Mouse (Mus musculus): ENCODE measurements around the gene Ctnnbip1. TPM values are rescaled to one million over a fixed set of nuclear protein-coding genes. Genes with fewer than 3 reads are reported as not detected.

Ctnnbip1 gene
- total RNA-seq, 2 experiments from 2014 or later, result 40.3 to 41.9 TPM

DNA sequence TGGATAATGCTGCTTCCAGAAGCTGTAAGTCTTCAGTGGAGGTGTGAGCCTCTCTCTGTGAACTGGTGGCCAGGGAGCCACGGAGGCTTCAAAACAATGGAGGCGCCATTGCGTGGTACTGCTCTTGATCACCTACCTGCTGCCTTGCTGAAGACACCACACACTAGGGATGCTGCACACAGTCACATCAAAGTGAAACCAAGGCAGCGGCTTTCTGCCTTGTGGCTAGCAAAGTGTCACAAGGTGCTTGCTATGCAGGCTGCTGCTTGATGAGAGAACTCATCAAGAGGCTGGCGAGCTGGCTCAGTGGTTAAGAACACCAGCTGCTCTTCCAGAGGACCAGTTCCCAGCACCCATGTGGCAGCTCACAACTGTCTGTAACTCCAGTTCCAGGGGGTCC lies 2.3 kb upstream of the Ctnnbip1 start:
- intact Hi-C loops (cut with DNase I), result no loop called here

DNA sequence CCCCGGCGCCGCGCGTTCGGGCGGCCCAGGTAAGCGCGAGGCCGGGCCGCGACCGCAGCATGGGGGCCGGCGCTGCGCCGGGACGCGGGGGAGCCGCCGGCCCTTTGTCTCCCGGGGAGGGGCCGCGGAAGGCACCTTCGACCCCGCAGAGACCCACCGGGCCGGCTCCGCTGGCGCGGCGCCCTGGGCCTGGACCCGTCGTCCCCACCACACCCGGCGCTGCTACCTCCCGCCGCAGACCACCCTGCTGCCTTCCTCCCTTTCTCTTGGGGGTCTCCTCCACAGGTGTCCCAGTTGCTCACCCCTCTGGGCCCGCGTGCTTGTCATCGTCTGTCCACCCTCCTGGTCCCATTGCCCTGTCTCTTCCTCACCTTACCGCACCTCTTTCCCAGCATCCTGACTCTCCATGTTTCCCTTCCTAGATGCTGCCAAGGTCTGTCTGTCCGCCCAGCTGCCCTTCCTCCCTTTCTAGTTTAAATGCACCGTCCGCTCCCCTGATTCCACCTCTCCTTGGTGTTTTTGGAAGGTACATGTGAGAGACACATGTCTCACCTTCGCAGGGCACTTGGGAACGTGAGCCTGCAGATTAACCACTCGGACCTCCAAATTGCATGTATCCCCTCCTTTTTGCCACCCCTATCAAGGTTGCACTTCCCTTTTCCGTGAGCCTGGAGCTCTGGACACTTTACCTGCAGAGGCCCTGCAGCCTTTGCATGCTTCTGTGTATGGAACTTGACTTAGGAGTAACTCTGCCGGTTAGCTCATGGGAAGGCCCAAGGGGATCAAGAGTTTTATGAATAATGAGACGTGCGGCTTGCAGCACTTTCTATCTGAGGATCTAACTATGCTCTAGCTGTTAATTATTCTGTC lies 550 bp downstream of the Ctnnbip1 start:
- intact Hi-C loops (cut with DNase I), result no loop called here
- DNase-seq (ENCODE audit: low spot score in 2 of 2), result no peak

More for the DNA sequence above, 2.3 kb upstream of the Ctnnbip1 start:
- DNase-seq (ENCODE audit: low spot score in 2 of 2), result no peak

DNA sequence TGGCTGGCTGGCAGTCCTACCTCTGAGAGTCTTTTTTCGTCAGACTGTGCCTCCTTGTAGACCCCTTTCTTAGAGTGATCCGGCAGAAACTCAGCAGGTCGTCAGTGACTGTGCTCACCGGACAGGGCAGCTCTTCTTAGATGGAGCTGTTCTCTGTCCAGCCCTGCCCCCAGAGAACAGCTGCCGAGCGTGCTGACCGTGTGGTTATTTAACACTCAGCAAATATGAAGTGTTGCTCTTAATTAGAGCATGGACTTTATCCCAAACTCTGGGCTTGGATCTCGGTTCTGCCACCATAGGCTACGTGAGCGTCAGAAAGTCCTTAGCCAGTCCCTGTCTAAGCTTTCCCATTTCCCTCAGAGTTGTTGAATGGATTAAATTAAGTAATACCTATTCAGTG lies 3.2 kb downstream of the Ctnnbip1 start:
- no peak for DNase-seq (ENCODE audit: low spot score in 2 of 2)
- intact Hi-C loops (cut with DNase I), result no loop called here

DNA sequence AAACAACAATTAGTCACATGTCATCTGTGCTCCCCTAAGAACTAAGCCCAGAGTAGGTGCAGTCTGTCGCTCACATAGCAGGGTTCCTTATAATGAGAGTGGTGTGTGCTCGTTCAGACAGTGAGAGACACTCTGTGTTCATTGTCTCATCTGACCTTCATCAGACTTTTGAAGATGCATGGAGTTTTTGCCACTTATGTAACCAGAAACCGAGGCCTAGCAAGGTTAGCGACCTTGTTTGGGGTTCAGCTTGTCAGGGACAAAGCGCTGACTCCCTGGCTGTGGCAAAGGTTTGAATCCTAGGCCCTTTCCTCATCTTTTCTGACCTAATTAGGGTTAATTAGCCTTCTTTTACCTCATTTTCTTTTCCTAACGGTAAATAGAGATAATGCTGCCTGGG lies 5.9 kb downstream of the Ctnnbip1 start:
- intact Hi-C loops (cut with DNase I), result no loop called here

DNA sequence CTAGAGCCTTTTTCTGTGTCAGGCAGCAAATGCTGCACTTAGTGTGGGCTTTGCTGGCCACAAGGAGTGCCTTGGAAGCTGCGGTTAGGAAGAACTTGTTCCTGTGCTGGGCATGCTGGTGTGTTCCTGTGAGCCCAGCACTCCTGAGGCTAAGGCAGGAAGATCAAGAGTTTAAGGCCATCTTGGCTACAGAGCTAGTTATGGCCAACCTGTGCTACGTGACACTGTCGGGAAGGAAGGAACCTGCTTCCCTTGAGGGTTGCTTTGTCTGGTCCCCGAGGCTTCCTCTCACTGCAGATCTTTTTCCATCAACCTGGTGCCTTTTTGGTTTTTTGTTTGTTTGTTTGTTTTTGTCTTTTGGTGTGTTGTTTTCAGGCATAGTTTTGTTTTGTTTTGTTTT lies 7.1 kb downstream of the Ctnnbip1 start:
- intact Hi-C loops (cut with DNase I), result no loop called here

More for the DNA sequence above, 5.9 kb downstream of the Ctnnbip1 start:
- no peak for DNase-seq (ENCODE audit: low spot score in 2 of 2)

DNA sequence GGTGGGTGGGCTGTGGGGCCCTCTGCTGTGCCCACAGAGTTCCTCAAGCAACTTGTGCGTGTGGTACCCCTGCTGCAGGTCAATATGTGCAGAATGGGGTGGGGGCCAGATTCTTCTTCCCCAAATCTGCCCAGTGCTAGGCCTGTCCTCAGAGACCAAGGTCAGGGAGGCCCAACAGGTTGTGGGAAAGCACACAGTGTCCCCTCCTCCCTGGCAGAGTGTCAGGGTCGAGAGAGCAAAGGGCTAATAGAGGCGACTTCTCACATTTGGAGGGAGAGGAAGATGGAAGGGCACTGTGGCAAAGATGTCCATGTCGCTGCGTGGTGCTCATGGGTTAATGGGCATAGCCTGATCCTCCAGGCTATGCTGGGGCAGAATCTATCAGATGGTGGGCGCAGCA lies 7.8 kb downstream of the Ctnnbip1 start:
- DNase-seq (ENCODE audit: low spot score in 2 of 2), result no peak
- intact Hi-C loops (cut with DNase I), result no loop called here

More for the DNA sequence above, 7.1 kb downstream of the Ctnnbip1 start:
- no peak for DNase-seq (ENCODE audit: low spot score in 2 of 2)

DNA sequence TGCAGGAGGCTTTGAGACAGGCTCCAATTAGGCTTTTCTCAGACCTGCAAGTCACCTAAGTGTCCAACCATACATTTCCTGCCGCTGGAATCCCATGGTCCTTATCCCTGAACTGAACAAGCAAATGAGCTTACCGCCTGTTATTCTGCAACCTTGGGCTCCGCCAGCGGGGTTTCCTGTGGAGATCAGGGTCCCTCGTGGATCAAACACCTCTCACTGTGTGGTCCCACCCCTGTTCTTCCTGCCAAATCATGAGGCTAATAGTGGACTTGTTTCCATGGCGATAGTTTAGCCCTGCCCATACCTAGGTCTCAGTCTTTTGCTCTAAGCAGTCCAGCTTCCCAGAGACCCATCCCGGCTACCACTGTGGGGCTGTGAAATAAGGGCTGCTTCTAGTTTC lies 8.3 kb downstream of the Ctnnbip1 start:
- intact Hi-C loops (cut with DNase I), result no loop called here
- DNase-seq (ENCODE audit: low spot score in 2 of 2), result no peak

DNA sequence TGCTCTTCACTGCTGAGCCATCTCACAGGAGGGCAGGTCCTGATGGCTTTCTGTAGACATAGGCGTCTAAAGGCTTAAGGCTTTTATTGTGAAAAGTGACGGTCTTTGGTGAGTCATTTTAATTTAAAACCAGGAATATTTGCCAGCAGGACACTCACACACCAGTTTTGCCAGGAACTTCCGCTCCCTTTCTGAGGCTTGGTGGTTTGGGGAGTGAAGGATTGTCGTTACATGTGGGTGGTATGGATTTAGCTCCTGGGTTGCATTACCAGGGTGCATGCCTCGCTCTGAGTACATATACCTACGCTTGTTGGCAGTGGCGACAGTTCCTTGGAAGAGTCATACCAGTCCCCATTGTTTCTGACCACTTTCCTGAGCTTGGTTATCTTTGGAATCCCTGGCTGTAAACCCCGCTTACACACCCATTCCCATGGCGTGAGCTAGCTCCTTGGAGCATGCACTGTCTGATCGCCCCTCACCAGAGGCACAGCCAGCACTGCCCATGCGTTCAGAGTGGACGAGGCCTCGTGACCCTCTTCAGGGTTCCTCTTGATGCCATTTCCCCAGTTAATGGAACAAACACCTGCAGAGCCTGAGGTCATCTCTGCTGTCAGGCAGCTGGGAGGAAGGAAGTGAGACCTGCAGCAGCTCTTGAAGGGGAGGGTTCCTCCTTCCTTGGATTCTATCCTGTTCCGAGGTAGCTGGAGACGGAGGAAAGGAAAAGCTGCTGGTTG lies 9.8 kb downstream of the Ctnnbip1 start:
- DNase-seq (ENCODE audit: low spot score in 2 of 2), result no peak
- intact Hi-C loops (cut with DNase I), result no loop called here

DNA sequence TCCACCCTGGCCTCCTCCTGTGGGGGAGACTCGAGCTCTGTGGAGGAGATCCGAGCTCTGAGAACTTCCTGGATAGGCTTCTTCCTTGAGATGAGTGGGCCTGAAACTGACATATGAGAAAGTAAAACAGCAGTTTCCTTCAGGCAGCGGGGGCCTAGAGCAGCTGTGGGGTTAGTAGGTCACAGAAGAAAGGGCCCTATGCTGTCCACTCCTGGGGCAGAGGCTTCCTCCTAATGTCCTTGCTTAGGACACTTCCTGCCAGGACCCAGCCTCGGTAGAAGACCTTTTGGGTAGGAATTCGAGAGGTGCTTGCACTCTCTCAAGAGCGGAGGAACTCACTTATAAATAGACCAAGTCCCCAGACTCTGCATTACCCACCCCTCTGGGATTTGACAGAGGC lies 11.7 kb downstream of the Ctnnbip1 start:
- DNase-seq (ENCODE audit: low spot score in 2 of 2), result no peak
- intact Hi-C loops (cut with DNase I), result no loop called here

DNA sequence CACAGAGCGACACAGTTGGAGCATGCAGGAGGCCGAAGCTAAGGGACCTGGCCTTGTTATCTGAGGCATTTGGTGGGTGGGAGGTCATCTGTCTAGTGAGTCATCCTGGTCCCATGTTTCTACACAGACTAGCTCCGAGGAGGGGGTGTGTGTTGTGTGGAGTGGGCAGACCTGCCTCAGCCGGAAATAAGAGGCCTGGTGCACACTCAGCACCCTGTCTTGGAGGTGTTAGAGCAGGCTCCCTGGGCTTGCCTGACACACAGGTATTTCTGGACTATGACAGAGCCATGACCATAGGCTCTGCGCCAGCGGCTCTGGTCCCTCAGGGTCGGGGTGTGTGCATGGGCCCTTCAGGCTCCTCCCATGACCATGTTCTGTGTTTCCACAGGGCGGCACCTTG lies 21.4 kb downstream of the Ctnnbip1 start:
- intact Hi-C loops (cut with DNase I), result no loop called here
- no peak for DNase-seq (ENCODE audit: low spot score in 2 of 2)

DNA sequence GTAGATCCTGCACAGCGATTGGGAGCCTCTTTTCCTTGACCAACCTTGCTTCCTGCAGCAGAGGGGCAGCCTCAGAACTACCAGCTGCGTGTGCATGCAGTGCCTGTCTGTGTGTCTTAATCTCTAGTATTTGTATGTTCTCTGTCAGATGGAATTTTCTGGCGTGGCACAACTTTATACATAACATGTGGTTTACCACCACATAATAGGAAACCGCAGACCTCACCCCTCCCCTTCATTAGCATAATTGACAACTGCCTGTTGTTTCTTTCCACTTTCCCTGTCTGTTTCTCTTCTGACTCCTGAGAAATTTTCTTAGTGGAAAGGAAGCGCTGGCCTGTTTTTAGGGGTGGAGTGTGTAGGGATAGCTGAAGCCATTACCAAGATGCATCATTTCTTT lies 23.9 kb downstream of the Ctnnbip1 start:
- intact Hi-C loops (cut with DNase I), result loop anchor here (5.0 kb wide), 2 partner anchors 55 to 200 kb away; partner anchors contain the start of genes Lzic and Nmnat1
- no peak for DNase-seq (ENCODE audit: low spot score in 2 of 2)

DNA sequence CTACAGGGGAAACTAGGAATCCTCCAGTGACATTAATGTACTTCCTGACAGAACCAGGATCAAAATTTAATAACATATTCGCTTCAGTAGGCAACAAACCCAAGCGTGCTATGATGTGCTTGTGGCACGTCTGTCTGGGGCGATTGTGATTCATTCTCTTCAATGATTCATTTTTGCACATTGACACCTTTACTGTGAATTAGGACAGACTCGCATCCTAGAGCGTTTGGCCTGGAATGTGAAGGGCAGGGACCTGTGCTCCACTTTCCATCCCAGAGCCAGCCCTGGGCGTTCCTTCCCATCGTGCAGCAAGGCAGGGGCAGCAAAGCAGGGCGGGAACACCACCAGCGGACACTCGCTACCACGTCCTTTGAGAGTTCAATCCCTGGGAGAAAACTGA lies 24.4 kb downstream of the Ctnnbip1 start:
- intact Hi-C loops (cut with DNase I), result loop anchor here (5.0 kb wide), 2 partner anchors 55 to 200 kb away; partner anchors contain the start of genes Lzic and Nmnat1
- no peak for DNase-seq (ENCODE audit: low spot score in 2 of 2)

DNA sequence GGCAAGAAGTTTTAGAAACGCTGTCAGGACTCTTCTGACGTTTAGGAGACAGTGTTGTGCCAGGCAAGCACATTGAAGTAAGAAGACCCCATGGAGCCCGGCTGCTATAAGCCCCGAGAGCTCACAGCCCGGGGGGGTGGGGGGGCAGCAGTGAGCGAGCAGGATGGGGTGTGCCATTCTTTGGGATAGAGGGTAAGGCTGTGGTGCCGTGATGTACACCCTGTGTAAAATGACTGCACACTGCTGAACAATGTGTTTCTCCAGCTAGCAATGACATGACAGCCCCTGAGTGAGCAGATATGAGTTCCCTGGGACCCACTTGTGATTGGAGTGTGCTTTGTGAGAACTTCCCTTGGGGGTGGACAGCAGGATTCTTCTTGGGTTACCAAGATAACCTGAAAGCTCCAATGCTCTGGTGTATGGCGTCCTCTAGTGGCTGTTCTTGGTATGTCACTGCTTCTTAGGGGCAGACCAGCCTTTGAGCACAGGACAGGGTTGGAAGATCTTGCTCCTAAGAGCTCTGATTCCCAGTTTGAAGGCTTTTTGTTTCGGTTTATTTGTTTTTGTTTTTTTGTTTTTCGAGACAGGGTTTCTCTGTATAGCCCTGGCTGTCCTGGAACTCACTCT lies 25.0 kb downstream of the Ctnnbip1 start:
- intact Hi-C loops (cut with DNase I), result loop anchor here (5.0 kb wide), 2 partner anchors 56 to 201 kb away; partner anchors contain the start of genes Lzic and Nmnat1
- peak; percentile 86 to 90 for DNase-seq (ENCODE audit: low spot score in 2 of 2)

DNA sequence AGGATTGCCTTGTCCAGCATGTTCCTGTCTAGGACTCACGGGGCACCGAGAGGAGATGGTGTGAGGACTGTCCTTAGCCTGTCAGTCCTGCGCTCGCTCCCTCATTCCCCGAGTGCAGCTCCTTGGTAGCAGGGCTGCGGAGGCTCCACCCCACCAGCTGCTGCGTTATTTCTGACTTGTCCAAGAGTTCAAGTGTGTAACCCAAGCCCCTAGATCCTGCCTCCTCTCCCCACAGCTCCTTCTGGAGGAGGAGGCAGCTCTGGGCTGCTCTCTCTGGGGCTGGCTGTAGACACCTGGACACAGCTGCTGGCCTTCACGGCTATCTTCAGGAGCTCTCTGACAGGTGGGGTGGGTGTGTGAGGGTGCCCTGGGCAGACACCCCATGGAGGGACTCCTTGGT lies 26.9 kb downstream of the Ctnnbip1 start:
- intact Hi-C loops (cut with DNase I), result loop anchor here (5.0 kb wide), 4 partner anchors 58 to 403 kb away; partner anchors contain the start of genes Lzic and Nmnat1
- no peak for DNase-seq (ENCODE audit: low spot score in 2 of 2)

DNA sequence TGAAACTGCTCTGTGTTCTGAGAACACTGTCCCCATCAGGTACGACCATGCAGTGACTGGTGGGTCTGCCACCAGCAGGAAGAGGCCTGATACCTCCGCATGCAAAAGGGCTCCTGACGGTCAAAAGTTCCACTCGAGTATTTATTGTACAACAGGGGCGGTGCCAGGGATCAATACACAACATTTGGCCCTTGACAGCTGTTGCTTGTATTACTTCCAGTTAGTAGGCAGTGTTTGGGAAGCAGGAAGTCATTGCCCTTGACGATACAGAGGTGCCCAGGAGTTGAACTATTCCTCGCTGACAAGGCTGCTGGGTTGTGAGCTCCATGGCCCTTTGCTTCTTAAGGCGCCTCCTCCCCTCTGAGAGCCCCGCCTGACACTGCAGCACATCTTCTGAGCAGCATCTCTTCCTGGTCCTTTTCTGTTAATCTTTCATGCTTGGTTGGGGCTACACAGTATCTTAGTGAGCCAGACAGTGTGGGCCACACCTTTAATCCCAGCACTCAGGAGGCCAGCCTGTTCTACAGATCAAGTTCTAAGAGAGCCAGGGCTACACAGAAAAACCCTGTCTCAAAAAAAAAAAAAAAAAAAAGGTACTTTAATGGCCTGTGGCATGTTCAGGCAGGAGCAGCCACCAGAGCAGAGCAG lies 28.9 kb downstream of the Ctnnbip1 start:
- no peak for DNase-seq (ENCODE audit: low spot score in 2 of 2)
- intact Hi-C loops (cut with DNase I), result loop anchor here (5.0 kb wide), 2 partner anchors 165 to 405 kb away; no protein-coding TSS in a partner anchor

DNA sequence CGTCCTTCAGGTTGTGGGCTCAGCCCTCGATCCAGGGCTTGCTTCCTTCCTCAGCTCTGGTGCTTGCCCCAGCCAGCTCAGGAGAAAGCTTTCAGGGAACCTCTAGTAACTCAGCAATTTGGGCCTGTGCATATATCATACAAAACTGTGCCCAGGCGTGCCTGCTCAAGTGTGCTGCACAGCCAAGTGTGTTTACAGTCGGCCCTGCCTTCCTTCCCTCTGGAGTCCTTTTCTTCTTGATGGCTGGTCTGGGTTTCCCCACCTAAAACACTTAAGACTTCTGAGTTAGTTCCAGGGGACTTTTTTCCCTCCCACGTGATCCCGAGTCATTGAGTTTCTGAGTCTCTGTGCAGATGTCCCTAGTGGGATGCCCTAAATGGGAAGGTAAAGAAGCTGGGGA lies 29.5 kb downstream of the Ctnnbip1 start:
- DNase-seq (ENCODE audit: low spot score in 2 of 2), result no peak
- intact Hi-C loops (cut with DNase I), result loop anchor here (5.0 kb wide), 2 partner anchors 165 to 405 kb away; no protein-coding TSS in a partner anchor

DNA sequence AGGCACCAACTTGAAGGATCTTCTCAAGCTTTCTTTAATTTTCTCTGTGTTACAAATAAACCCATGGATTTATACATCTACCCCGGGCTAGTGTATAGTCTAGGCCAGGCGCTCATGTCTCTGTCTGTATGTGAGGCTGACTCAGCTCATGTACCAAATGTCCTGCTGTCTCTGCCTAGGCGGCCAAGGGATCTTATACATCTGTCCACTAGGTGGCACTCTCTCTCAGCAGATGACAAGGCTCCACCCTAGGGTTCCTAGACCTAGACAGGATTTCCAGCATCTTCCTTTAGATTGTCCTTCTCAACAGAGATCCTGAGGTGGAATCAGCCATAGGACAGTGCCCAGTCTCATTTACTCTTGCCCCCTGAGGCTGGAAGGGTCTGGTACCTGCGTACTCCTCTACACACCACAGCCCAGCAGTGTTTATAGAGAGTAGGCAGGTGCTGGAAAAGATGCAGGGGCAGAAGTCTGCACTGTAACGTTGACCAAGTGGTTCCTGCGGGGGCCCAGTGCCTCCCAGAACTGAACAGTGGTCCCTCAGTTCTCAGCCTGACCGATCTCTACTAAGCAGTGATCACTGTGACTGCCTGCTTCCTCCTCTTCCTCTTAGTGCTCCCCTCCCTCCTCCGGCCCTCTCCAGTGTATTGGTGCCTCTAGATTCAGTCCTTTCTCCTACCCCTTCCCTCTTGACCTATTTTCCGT lies 31.3 kb downstream of the Ctnnbip1 start:
- intact Hi-C loops (cut with DNase I), result loop anchor here (1.0 to 5.0 kb wide), 3 partner anchors 62 to 407 kb away; no protein-coding TSS in a partner anchor
- DNase-seq (ENCODE audit: low spot score in 2 of 2), result peak; percentile 90 to 97

DNA sequence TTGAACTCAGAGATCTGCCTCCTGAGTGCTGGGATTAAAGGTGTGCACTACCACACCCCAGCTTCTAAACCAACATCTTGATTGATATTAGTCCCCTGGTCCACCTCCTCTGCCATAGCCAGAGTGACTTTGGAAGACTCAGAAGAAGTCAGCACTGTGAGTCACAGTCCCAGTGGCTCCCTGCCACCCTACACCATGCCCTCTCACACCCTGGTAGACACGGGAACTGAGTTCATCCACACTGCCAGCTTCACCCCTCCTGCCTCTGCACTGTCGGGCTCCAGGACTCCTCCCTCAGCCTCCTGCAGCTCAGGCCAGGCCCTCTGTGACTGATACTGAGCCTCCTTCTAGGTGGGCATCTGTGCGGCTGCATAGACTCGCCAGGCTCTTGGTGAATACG lies 32.8 kb downstream of the Ctnnbip1 start:
- DNase-seq (ENCODE audit: low spot score in 2 of 2), result no peak

DNA sequence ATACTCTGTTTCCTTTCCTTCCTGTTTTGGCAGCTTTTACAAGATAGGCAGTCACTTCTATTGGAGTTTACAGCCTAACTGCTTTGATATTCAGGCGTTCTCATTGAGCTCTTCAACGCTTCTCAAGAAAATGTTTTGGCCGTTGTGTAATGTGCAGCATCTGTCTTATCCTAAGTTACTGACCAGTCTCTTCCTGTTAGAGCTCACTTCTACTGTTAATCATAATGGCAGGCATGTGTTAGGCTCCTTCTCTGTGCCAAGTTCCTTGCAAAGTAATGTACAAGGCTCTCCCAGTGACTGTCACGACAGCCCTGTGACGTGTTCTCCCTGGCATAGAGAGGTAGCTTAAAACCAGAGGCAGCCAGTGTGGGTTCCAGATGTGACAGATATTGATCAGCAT lies 33.7 kb downstream of the Ctnnbip1 start:
- intact Hi-C loops (cut with DNase I), result loop anchor here (5.0 kb wide), 1 partner anchor 36 kb away; the partner anchor contains the start of gene Clstn1
- DNase-seq (ENCODE audit: low spot score in 2 of 2), result no peak

More for the DNA sequence above, 32.8 kb downstream of the Ctnnbip1 start:
- intact Hi-C loops (cut with DNase I), result loop anchor here (5.0 kb wide), 1 partner anchor 36 kb away; the partner anchor contains the start of gene Clstn1
